Mouse (Mus musculus) CD8-positive naive resting alpha-beta T cell, adult 2 months (primary cell): ENCODE measurements at regions not wholly inside any gene's neighbourhood (a gene's known extent, or its start where the extent isn't known, plus 50 kb on each side); places are given as distances from the start of the nearest gene placed in this dataset.
A peak's percentile ranks its signal among the peaks of the same experiment; 100 is the strongest.

ENCODE experiments used
- DNase-seq, 2 experiments: peaks; one replicate each; pipeline ENCODE4 v3.0.0; 2022; ENCODE audit warnings: low read depth in 2 of 2, low spot score in 2 of 2

DNA sequence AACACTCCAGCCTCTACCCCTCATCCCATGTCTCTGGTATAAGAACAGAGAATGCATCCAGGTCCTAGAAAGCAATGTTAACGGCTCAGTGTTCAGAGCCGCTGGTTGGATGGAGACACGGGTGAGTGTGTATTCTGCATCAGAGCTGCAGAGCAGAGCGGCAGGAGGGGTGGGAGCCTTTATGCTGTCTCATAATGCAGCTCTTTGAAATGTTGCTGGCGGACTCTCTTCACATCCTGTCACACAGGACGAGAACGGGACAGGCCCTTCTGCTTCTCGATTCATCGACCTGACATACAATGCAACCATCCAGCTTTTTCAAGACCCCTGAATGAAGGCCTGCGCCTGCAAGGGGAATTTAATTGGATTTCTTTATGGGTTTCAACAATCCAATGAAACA is 507.2 kb downstream of the Ccdc171 start:
- DNase-seq, result no peak

DNA sequence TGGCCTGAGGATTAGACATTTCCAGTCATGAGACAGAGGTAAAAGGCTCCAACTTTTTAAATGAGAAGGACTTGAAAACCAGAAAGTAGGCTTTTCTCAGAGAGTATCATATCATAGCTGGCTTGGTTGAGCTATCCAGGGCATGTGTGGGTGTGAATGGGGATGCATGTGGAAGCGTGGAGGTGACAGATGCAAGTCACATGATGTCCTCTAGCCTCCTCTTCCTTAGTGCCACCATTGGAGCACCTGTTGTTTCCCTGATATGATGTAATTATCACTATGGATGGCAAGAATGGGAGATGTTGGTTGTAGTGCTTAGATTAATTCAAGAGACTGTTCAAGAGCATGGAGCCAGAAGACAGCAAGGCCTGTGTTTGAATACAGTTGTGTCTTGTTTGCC is 510.0 kb downstream of the Ccdc171 start:
- DNase-seq, result no peak

DNA sequence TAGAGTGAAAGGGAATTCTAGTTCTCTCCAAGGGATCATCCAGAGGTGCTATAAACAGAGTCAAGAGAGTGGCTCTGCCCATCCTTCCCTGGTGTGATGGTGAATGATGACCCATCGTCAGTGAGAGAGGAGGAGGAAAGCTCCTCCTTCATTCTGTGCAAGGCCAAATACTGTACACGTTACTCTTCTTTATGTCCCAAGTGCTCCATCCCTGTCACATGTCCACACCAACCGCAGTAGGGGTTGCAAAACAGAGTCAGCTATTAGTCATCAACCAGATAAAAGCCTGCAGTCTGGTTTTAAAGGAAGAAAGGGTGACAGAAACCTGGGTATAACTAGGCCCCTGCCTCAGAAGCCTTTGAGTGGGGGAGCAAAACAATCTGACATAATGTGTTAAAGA is 512.2 kb downstream of the Ccdc171 start:
- no peak for DNase-seq

DNA sequence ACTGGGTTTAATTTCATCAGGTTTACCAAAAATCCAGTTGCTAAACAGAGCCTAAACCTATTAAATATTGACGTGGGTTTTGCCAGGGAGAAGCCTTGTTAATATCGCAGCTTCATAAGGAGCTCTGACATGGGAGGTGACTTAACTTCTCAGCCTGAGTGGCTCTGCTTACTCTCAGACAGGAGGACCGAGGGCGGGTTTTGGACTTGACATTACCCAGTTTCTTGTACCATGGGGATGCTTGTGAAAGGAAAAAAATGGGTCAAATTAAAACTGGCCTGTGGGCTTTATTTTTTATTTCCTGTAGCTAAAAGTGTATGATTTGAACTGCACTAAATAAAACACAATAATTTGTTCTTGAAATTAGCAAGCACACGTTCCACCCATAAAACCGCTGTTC is 524.9 kb downstream of the Ccdc171 start:
- no peak for DNase-seq

DNA sequence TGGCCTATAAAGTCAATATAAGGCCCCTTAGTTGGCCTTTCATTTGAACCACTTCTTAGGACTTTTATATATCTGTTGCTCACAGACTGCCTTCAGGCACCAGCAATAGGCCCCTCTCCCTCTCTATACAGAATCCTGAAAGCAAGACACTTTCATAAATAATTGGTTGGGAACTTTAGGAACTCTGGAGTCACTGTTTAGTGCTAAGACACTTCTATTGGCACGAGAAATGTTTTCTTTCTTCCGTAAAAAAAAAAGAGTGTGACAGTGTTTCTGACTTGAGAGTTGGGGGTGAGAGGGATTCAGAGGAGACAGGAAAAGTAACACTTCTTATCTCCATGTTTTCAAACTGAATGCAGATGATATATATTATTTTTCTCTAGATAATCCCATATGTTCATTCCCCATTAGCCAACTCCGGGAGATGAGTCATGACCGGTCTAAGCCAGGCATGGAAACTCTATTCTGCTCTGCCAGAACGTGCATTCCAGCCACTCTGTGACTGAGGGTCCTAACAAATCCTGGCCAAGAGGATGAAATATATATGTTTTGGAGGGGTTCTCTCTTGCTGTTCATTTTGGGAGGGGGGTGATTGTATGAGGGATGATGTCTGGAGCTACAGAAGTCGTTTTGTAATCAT is 531.6 kb downstream of the Ccdc171 start:
- no peak for DNase-seq

DNA sequence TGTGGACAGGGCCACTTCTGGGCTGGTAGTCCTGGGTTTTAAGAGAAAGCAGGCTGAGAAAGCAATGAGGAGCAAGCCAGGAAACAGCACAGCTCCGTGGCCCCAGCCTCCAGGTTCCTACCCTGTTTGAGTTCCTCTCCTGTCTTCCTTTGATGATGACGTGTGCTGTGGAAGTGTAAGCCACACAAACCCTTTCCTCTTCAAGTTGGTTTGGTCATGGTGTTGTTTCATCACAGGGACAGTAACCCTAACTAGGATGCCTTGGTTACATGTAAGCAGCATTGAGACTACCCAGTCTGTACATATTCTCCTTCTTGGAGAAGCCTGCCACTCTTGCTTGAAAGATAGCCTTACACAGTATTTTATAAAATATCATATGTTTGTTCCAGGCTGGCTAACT is 534.8 kb downstream of the Ccdc171 start:
- DNase-seq, result no peak

GRCm38 (mm10) chr4:84063755-84064154 is 538.4 kb downstream of the Ccdc171 start:
- DNase-seq, result no peak

DNA sequence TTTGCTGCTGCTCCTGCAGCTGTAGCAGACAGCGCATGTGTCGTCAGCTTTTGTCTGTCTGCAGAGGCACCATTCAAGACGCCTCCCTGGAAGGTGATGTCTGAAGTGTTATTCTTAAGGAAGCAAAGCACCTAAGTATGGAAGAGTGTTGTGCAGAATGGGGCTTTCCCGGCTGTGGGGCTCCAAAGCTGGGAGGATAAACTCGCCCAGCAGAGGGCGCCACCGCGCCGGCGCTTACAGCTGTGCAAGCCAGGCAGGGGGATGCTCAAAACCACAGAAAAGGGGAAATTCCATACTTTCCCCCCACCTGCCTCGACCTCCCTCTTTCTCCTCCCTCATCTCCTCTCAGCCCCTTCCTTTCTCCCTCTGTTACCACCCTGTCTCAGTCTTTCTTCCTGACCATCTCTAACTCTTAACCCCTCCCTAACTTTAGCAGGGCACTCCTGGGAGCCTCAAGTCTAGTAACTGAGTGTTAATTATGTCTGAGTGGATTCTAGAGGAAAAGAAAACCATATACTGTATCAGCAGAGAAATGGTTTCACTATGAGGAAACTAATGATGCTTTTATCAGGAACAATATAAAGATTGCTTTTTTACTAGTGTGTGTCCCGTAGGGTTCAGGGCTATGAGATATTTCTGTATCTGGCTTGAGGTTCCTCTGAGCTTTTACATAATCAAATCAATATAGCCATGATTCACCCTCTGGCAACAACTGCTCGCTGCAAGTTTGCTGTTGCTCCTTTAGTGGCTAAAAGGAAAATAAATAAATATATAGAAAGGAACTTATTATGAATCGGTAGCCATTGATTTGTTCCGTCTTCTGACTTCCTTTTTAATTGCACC is 539.5 kb downstream of the Ccdc171 start:
- peak in 1 of 2 experiments; percentile 3 for DNase-seq

DNA sequence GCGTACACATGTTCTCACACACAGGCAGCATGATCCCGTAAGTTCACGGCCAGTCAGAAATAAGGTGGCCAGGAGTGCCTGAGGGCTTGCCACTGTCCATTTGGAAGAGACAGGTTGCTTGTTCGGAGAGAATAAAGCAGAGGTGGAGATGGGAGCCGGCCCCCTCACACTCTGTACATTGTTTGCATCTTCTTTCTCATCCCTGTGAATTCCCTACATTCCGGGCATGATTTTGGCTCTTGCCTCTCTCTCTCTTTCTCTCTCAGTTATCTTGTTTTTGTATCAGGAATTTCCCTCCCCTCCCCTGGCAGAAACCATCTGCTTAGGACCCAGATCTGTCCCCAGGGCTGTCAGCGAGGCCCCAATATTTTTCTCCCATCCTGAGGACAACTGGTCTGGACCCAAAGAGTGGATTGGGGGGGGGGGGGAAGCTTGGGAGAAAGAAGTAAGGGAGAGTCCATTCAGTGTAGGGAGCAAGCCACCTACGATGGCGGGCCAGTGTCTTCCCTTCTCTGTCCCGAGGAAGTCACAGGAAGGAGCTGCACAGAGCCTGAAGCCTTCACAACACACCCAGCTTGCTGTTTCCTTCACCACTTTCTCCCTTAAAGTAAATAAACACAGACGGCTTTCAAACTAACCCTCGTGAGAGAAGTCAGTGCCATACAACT is 540.2 kb downstream of the Ccdc171 start:
- DNase-seq, result no peak

- no peak for DNase-seq
These were observed 542.7 kb downstream of the Ccdc171 start for GRCm38 (mm10) chr4:84067931-84068575.

DNA sequence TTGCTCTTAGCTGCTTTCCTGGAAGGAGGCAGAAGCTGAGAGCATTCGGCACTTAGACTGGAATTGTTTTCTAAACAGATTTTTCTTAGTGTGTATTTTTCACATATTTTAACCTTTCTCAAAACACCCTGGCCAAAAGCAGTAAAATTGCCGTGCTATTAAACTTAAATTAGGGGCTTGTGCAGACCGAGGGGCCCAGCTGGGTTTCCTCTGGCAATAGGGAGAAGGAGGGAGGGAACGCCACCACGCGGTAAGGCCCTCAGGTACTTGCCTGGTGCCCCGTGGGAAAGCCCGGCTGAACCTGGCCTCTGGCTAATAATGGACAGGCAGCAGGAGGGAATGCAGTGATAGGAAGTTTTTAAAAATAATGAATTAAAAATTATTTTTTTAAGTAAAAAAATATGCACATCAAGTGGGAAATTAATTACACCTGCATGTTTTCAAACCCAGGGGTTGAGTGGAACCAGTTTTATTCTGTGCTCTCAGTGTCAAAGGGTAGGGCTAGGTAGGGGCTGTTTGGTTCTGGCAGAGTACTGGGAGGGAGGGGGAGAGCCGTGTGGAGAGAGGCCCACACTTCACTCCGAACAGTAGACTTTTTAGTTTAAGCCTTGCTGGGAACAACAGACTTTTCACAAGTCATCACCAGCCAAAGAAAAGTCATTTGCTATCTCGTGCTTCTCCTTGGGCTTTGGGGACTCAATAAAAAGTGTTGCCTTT is 543.8 kb downstream of the Ccdc171 start:
- DNase-seq, result no peak

- DNase-seq, result no peak
These were observed 544.3 kb downstream of the Ccdc171 start for GRCm38 (mm10) chr4:84069681-84070080.

GRCm38 (mm10) chr4:84070089-84070488 is 544.7 kb downstream of the Ccdc171 start:
- no peak for DNase-seq

DNA sequence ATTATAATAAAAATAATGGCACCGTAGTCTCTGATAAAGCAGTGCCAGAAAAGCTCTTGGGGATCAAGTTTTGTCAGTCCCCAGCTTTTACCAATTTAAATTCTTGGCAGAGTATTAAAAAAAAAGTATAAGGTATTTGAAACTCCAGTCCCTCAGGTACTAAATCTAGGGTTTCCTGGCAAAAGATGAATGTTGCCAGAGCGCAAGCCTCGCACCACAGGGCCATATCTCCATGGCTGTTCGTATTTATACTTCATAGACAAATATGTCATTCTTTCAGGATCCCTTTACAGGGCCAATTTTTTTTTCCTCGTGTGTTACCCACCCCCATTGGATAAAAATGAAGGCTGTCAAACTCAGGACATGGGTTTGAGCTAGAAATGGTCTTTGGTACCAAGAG is 546.8 kb downstream of the Ccdc171 start:
- DNase-seq, result no peak

GRCm38 (mm10) chr4:84076526-84076925 is 551.2 kb downstream of the Ccdc171 start:
- DNase-seq, result no peak

- DNase-seq, result no peak
These were observed 554.2 kb downstream of the Ccdc171 start for GRCm38 (mm10) chr4:84079516-84079915.

DNA sequence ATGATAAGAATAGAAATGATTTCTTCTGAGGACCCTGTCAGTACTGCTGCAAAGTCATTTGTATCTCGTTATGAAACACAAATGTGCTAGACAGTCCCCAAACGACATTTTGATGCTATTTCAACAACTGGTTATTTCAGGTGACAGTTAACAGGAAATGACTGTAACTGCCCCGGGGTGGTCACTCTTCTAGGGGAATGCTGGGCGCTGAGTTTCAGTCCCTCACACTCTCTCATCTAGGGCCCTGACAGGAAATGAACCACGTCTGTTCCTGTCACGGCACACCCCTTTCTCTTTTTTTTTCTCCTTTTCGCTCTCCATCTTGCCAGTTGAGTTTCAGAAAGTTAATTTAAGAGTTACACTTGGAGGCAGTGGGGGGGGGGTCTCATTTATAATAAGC is 556.2 kb downstream of the Ccdc171 start:
- no peak for DNase-seq

GRCm38 (mm10) chr4:84088166-84088565 is 562.8 kb downstream of the Ccdc171 start:
- DNase-seq, result no peak

DNA sequence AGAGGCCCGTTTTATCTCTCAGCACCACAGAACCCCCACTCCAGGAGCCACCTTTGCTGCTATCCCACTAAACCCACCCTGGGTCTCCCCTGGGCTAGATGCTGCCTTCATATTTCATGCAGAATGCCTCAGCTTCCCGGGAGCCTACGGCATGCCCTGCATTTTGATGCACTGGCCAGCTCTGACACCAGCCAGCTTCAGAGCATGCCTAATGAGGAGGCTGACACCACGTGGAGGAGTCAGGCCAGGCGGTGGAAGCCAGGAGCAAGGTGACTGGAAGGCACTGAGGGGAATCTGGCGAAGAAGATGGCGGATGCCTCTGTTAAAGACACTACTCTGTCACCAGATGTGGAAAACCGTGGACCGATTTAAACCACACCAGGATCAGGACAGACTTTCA is 567.2 kb downstream of the Ccdc171 start:
- no peak for DNase-seq

DNA sequence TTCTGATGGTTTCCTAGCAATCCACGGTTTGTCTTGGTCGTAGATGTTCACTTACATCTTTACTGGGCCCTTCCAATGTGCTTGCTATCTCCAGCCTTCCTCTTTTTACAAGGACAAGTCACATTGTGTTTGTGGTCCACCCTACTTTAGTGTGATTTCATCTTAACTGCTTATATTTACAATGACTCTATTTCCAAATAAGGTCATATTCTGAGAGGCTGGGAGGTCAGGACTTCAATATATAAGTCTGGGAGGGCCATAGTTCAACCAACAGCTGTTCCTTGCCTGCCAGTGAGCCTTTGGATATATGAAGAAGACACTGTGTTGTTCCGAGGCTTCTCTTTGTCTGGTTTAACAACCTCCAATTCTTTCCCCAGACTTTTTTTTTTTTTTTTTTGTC is 569.9 kb downstream of the Ccdc171 start:
- no peak for DNase-seq

- no peak for DNase-seq
These were observed 570.7 kb downstream of the Ccdc171 start for GRCm38 (mm10) chr4:84096081-84096480.
